Mouse (Mus musculus) forebrain, embryonic 14.5 days (tissue): ENCODE results near the gene Nav2. TPM values are rescaled to one million over a fixed set of nuclear protein-coding genes. Genes with fewer than 3 reads are reported as not detected.
A peak's percentile ranks its signal among the peaks of the same experiment; 100 is the strongest.

ENCODE experiments used
- ATAC-seq: fragments of 200-750 bp; cut with Nextera tagmentation; 2 replicates; pipeline ENCODE4 v1.8.0; 2017; ENCODE audit warnings: mild to moderate bottlenecking, moderate library complexity
- DNase-seq: peaks from one replicate; pipeline ENCODE4 v3.0.0-alpha.2; 2015; ENCODE audit warnings: low spot score
- H3K27ac ChIP-seq: fragments of 300-500 bp; sonication (generic); 2 replicates; pipeline ENCODE4 v1.5.1; 2014; ENCODE audit warnings: low read depth, mild to moderate bottlenecking, control low read depth, low read length, moderate library complexity
- H3K27me3 ChIP-seq: fragments of 300-500 bp; sonication (generic); replicated peaks from 2 replicates; pipeline ENCODE4 v1.6.1; 2014; ENCODE audit warnings: low read length, control low read depth, mixed read lengths; ENCODE audit not compliant: control insufficient read depth, insufficient read depth
- H3K36me3 ChIP-seq: fragments of 300-500 bp; sonication (generic); 2 replicates; pipeline ENCODE4 v1.6.1; 2014; ENCODE audit warnings: low read length, control low read depth; ENCODE audit not compliant: control insufficient read depth, insufficient read depth
- H3K4me1 ChIP-seq: fragments of 300-500 bp; sonication (generic); 2 replicates; pipeline ENCODE4 v1.6.1; 2014; ENCODE audit warnings: antibody characterized with exemption, low read length, control low read depth; ENCODE audit not compliant: control insufficient read depth, insufficient read depth
- H3K4me2 ChIP-seq: fragments of 300-500 bp; sonication (generic); 2 replicates; pipeline ENCODE4 v1.6.1; 2014; ENCODE audit warnings: mild to moderate bottlenecking, control low read depth, low read length
- H3K4me3 ChIP-seq: fragments of 300-500 bp; sonication (generic); 2 replicates; pipeline ENCODE4 v1.5.1; 2014; ENCODE audit warnings: low read depth, low read length, control low read depth
- H3K9ac ChIP-seq: fragments of 300-500 bp; sonication (generic); 2 replicates; pipeline ENCODE4 v1.6.1; 2014; ENCODE audit warnings: mild to moderate bottlenecking, low read length, control low read depth, moderate library complexity
- H3K9me3 ChIP-seq: fragments of 300-500 bp; sonication (generic); replicated peaks from 2 replicates; pipeline ENCODE4 v1.6.1; 2016; ENCODE audit warnings: low read length, control low read depth, mixed read lengths; ENCODE audit not compliant: control insufficient read depth
- WGBS: fragments of 180-500 bp; shearing (Covaris S2); extraction: QIAGEN DNeasy Blood & Tissue Kit; methylation state at CpG from one replicate; pipeline ENCODE4 v1.1.7; 2014; 5-methylcytosine and 5-hydroxymethylcytosine counted together
- polyA plus RNA-seq: library from polyadenylated mRNA; unstranded; fragments of >200 nt; fragmentation: Nextera tagmentation; extraction: Ambion mirVana; gene quantifications from 2 replicates; pipeline ENCODE4 v1.2.1, GENCODE M21; 2014

Gene Nav2
- polyA plus RNA-seq, 1 experiment from 2014 or later: 6.3 TPM

- H3K27ac ChIP-seq: no peak overlapping the region
- no peaks in the 10 kb centered on the region for H3K4me1 ChIP-seq
- no peak overlapping the region for H3K4me3 ChIP-seq
- DNase-seq: no peak
- no peaks in the 10 kb centered on the region for H3K9me3 ChIP-seq
- H3K9ac ChIP-seq: no peak overlapping the region
- no peaks in the 10 kb centered on the region for H3K27me3 ChIP-seq
- no peak overlapping the region for H3K4me2 ChIP-seq
- 89% methylated on average over 15 of the region's 15 CpGs for WGBS
- no peaks in the 10 kb centered on the region for H3K36me3 ChIP-seq
- no peak for ATAC-seq
Measured at GRCm38 (mm10) chr7:49318183-49318897, 409.8 kb downstream of the Nav2 start.

- Histone ChIP-seq H3K4me2 (no peak overlapping the region), H3K9me3 (no peaks in the 10 kb centered on the region), H3K9ac (no peak overlapping the region), H3K27me3 (no peaks in the 10 kb centered on the region), H3K4me1 (no peaks in the 10 kb centered on the region), H3K36me3 (no peaks in the 10 kb centered on the region), H3K27ac (no peak overlapping the region), H3K4me3 (no peak overlapping the region)
- DNase-seq (no peak), ATAC-seq (no peak)
- WGBS: 91% methylated on average over 8 of the region's 8 CpGs
Measured at GRCm38 (mm10) chr7:49318898-49319293, 410.4 kb downstream of the Nav2 start.

GRCm38 (mm10) chr7:49319981-49320380, 411.5 kb downstream of the Nav2 start:
- Histone ChIP-seq H3K36me3 (no peaks in the 10 kb centered on the region), H3K4me2 (no peak overlapping the region), H3K27ac (no peak overlapping the region), H3K4me3 (no peak overlapping the region), H3K9me3 (no peaks in the 10 kb centered on the region), H3K27me3 (no peaks in the 10 kb centered on the region), H3K9ac (no peak overlapping the region), H3K4me1 (no peaks in the 10 kb centered on the region)
- DNase-seq (no peak), ATAC-seq (no peak)
- 93% methylated on average over 1 of the region's 1 CpGs for WGBS

- WGBS: 69% methylated on average over 8 of the region's 8 CpGs
- no peaks in the 10 kb centered on the region for H3K27me3 ChIP-seq
- H3K36me3 ChIP-seq: no peaks in the 10 kb centered on the region
- H3K4me1 ChIP-seq: no peaks in the 10 kb centered on the region
- no peaks in the 10 kb centered on the region for H3K9me3 ChIP-seq
- no peak overlapping the region for H3K9ac ChIP-seq
- H3K27ac ChIP-seq: no peak overlapping the region
- no peak overlapping the region for H3K4me3 ChIP-seq
- ATAC-seq (no peak), DNase-seq (peak; percentile 44)
- no peak overlapping the region for H3K4me2 ChIP-seq
Measured at GRCm38 (mm10) chr7:49321124-49321531, 412.6 kb downstream of the Nav2 start.

- ATAC-seq (no peak), DNase-seq (no peak)
- Histone ChIP-seq H3K4me2 (no peak overlapping the region), H3K9ac (no peak overlapping the region), H3K27ac (no peak overlapping the region), H3K4me3 (no peak overlapping the region), H3K36me3 (no peaks in the 10 kb centered on the region), H3K27me3 (no peaks in the 10 kb centered on the region), H3K9me3 (no peaks in the 10 kb centered on the region), H3K4me1 (no peaks in the 10 kb centered on the region)
- 86% methylated on average over 2 of the region's 2 CpGs for WGBS
Measured at GRCm38 (mm10) chr7:49322179-49322578, 413.7 kb downstream of the Nav2 start.

GRCm38 (mm10) chr7:49324575-49324974, 416.1 kb downstream of the Nav2 start:
- H3K4me1 ChIP-seq: no peaks in the 10 kb centered on the region
- no peaks in the 10 kb centered on the region for H3K27me3 ChIP-seq
- no peak for DNase-seq
- ATAC-seq: no peak
- no peaks in the 10 kb centered on the region for H3K36me3 ChIP-seq
- no peak overlapping the region for H3K4me2 ChIP-seq
- 93% methylated on average over 2 of the region's 2 CpGs for WGBS
- no peak overlapping the region for H3K9ac ChIP-seq
- no peak overlapping the region for H3K4me3 ChIP-seq
- H3K9me3 ChIP-seq: no peaks in the 10 kb centered on the region
- H3K27ac ChIP-seq: no peak overlapping the region

- no peak for DNase-seq
- Histone ChIP-seq H3K4me3 (no peak overlapping the region), H3K9ac (no peak overlapping the region), H3K27ac (no peak overlapping the region), H3K4me1 (no peaks in the 10 kb centered on the region), H3K9me3 (no peaks in the 10 kb centered on the region), H3K27me3 (no peaks in the 10 kb centered on the region), H3K4me2 (no peak overlapping the region), H3K36me3 (no peaks in the 10 kb centered on the region)
- no peak for ATAC-seq
- WGBS: 43% methylated on average over 5 of the region's 5 CpGs
Measured at GRCm38 (mm10) chr7:49326136-49326722, 417.7 kb downstream of the Nav2 start.

- Histone ChIP-seq H3K9ac (no peak overlapping the region), H3K27me3 (no peaks in the 10 kb centered on the region), H3K27ac (no peak overlapping the region), H3K4me3 (no peak overlapping the region), H3K4me2 (no peak overlapping the region), H3K36me3 (no peaks in the 10 kb centered on the region), H3K9me3 (no peaks in the 10 kb centered on the region), H3K4me1 (no peaks in the 10 kb centered on the region)
- 93% methylated on average over 9 of the region's 9 CpGs for WGBS
- ATAC-seq: no peak
- no peak for DNase-seq
Measured at GRCm38 (mm10) chr7:49326967-49327742, 418.6 kb downstream of the Nav2 start.

GRCm38 (mm10) chr7:49330181-49330580, 421.7 kb downstream of the Nav2 start:
- no peak overlapping the region for H3K4me2 ChIP-seq
- H3K4me3 ChIP-seq: no peak overlapping the region
- no peaks in the 10 kb centered on the region for H3K9me3 ChIP-seq
- H3K27ac ChIP-seq: no peak overlapping the region
- 43% methylated on average over 4 of the region's 4 CpGs for WGBS
- no peak overlapping the region for H3K9ac ChIP-seq
- ATAC-seq: no peak
- no peaks in the 10 kb centered on the region for H3K4me1 ChIP-seq
- H3K36me3 ChIP-seq: no peaks in the 10 kb centered on the region
- H3K27me3 ChIP-seq: no peaks in the 10 kb centered on the region
- no peak for DNase-seq
